Mouse (Mus musculus) kidney, postnatal 0 days (tissue): ENCODE measurements around the gene Pold3. TPM values are rescaled to one million over a fixed set of nuclear protein-coding genes. Genes with fewer than 3 reads are reported as not detected.

Source experiments
- ATAC-seq: fragments of 200-750 bp; cut with Nextera tagmentation; replicated peaks from 2 replicates; pipeline ENCODE4 v1.8.0; 2017; ENCODE audit warnings: low read depth, moderate number of reproducible peaks, moderate TSS enrichment, moderate library complexity; ENCODE audit not compliant: low FRiP score
- DNase-seq: peaks from one replicate; pipeline ENCODE4 v3.0.0-alpha.2; 2016; ENCODE audit warnings: low spot score
- H3K27ac ChIP-seq: fragments of 300-500 bp; sonication (generic); 2 replicates; pipeline ENCODE4 v1.5.1; 2014; ENCODE audit warnings: mild to moderate bottlenecking
- H3K27me3 ChIP-seq: fragments of 300-500 bp; sonication (generic); 2 replicates; pipeline ENCODE4 v1.6.1; 2014; ENCODE audit warnings: low read length, mixed read lengths; ENCODE audit not compliant: insufficient read depth
- H3K36me3 ChIP-seq: fragments of 300-500 bp; sonication (generic); 2 replicates; pipeline ENCODE4 v1.6.1; 2014; ENCODE audit warnings: low read length, mixed read lengths; ENCODE audit not compliant: insufficient read depth
- H3K4me1 ChIP-seq: fragments of 300-500 bp; sonication (generic); replicated peaks from 2 replicates; pipeline ENCODE4 v1.6.1; 2014; ENCODE audit warnings: antibody characterized with exemption, low read length, mixed read lengths; ENCODE audit not compliant: insufficient read depth
- H3K4me2 ChIP-seq: fragments of 300-500 bp; sonication (generic); 2 replicates; pipeline ENCODE4 v1.6.1; 2014; ENCODE audit warnings: mild to moderate bottlenecking, low read length, moderate library complexity, mixed read lengths
- H3K4me3 ChIP-seq: fragments of 300-500 bp; sonication (generic); replicated peaks from 2 replicates; pipeline ENCODE4 v1.5.1; 2014; ENCODE audit warnings: low read depth, low read length
- H3K9ac ChIP-seq: fragments of 300-500 bp; sonication (generic); 2 replicates; pipeline ENCODE4 v1.6.1; 2014; ENCODE audit warnings: low read depth, low read length
- H3K9me3 ChIP-seq: fragments of 300-500 bp; sonication (generic); replicated peaks from 2 replicates; pipeline ENCODE4 v1.6.1; 2016; ENCODE audit warnings: low read length, inconsistent platforms, mixed read lengths
- CTCF ChIP-seq: IDR thresholded peaks from 2 replicates; pipeline ENCODE4 v1.5.1; 2016; ENCODE audit warnings: antibody characterized with exemption, low read depth, mild to moderate bottlenecking, moderate library complexity
- WGBS: fragments of 180-500 bp; shearing (Covaris S2); extraction: QIAGEN DNeasy Blood & Tissue Kit; methylation state at CpG from one replicate; pipeline ENCODE4 v1.1.7; 2014; 5-methylcytosine and 5-hydroxymethylcytosine counted together
- polyA plus RNA-seq: library from polyadenylated mRNA; unstranded; fragments of >200 nt; fragmentation: Nextera tagmentation; extraction: Ambion mirVana; gene quantifications from 2 replicates; pipeline ENCODE4 v1.2.1, GENCODE M21; 2015

Pold3 gene
- polyA plus RNA-seq, 1 experiment from 2014 or later, result 34.8 TPM

DNA sequence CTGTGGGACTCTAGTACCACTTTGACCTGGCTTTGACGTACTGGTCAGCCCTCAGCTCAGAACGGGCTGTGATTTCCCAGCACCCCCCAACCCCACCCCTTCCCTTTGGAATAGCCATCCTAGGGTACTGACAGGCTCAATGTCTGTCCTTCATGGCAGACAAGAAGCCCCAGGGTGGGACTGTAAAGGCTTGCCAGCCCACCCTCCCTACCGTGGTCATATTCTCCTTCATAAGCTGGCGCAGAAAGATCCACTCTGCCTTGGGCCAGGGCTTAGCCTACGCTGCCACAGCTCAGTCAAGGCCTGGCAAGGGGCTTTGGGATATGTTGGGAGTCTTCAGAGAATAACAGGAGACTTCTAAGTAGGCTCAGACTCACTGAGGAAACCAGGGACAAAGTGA, 78.3 kb downstream of the Pold3 start:
- Histone ChIP-seq H3K9me3 (no peaks in the 10 kb centered on the region), H3K27me3 (no peaks in the 10 kb centered on the region), H3K36me3 (no peaks in the 10 kb centered on the region), H3K4me3 (no peak overlapping the region), H3K4me1 (peaks cover 14% of the 10 kb centered on the region; the same call in 1 of the 2 replicates), H3K27ac (no peak overlapping the region), H3K9ac (no peak overlapping the region), H3K4me2 (no peak overlapping the region)
- no peak for TF ChIP-seq CTCF
- 86% methylated on average over 5 of the region's 5 CpGs for WGBS
- no peak for DNase-seq
- ATAC-seq, result no peak

GRCm38 (mm10) chr7:100042120-100042519, 79.2 kb downstream of the Pold3 start:
- TF ChIP-seq CTCF, result no peak
- ATAC-seq, result peak; percentile 66

DNA sequence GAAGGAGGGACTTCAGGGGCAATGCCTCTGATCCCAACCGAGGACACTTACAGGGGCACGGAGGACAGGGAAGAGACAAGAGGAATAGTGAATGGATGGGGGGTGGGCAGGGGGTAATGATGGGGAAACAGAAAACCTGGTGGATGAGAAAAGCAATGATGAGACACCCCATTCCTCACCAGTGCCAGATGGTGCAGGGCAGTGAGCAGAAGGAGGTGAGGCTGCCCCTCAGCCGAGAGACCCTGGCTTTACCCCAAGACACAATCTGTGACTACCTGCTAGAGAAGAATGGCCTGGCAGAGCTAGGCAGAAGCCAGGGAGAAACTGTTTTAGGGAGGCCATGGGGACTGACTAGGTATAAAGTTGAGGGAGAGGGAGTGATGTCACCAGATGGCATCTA, 84.9 kb downstream of the Pold3 start:
- no peak overlapping the region for H3K9ac ChIP-seq
- H3K27ac ChIP-seq, result no peak overlapping the region
- H3K4me1 ChIP-seq, result 0 out of 2 replicates have a peak, but pooled peaks cover 7% of the 10 kb centered on the region
- TF ChIP-seq CTCF, result no peak
- ATAC-seq, result no peak
- 59% methylated on average over 3 of the region's 3 CpGs for WGBS
- no peak for DNase-seq
- H3K36me3 ChIP-seq, result no peaks in the 10 kb centered on the region
- H3K27me3 ChIP-seq, result no peaks in the 10 kb centered on the region
- no peak overlapping the region for H3K4me2 ChIP-seq
- no peaks in the 10 kb centered on the region for H3K9me3 ChIP-seq
- no peak overlapping the region for H3K4me3 ChIP-seq

More at GRCm38 (mm10) chr7:100042120-100042519, 79.2 kb downstream of the Pold3 start:
- peaks cover 14% of the 10 kb centered on the region; the same call in 1 of the 2 replicates for H3K4me1 ChIP-seq
- no peak overlapping the region for H3K27ac ChIP-seq
- H3K27me3 ChIP-seq, result no peaks in the 10 kb centered on the region
- H3K4me3 ChIP-seq, result no peak overlapping the region
- DNase-seq, result no peak
- WGBS, result 13% methylated on average over 31 of the region's 31 CpGs
- no peak overlapping the region for H3K9ac ChIP-seq
- no peaks in the 10 kb centered on the region for H3K36me3 ChIP-seq
- H3K9me3 ChIP-seq, result no peaks in the 10 kb centered on the region
- 0 out of 2 replicates have a peak overlapping the region, but pooled peaks have one; percentile 4 for H3K4me2 ChIP-seq

DNA sequence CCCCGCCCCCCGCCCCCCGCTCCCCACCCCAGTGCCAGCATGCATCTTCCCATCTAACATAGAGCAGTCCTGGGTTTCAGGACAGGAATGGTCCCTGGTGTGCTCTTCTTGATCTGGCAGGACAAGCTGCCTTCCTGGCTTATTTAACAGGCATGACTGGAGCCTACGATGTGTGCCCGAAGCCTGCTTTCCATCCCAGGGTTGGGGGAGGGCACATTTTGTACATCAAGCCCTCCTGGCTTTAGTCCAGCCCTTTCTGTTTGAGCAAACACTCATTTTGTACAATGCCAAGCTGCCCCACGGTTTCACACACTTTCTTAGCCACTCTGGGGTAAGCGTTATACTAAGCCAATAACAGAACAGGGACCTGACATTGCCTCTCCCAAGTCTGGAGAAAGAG, 85.3 kb downstream of the Pold3 start:
- Histone ChIP-seq H3K9me3 (no peaks in the 10 kb centered on the region), H3K4me3 (no peak overlapping the region), H3K27ac (no peak overlapping the region), H3K4me1 (0 out of 2 replicates have a peak, but pooled peaks cover 7% of the 10 kb centered on the region), H3K9ac (no peak overlapping the region), H3K27me3 (no peaks in the 10 kb centered on the region), H3K36me3 (no peaks in the 10 kb centered on the region), H3K4me2 (no peak overlapping the region)
- ATAC-seq, result no peak
- peak; percentile 25 for DNase-seq
- TF ChIP-seq CTCF, result no peak
- WGBS, result 70% methylated on average over 7 of the region's 7 CpGs

- ATAC-seq, result no peak; the same call in 1 of the 2 replicates
- no peak for DNase-seq
- Histone ChIP-seq H3K36me3 (no peaks in the 10 kb centered on the region), H3K4me2 (no peak overlapping the region), H3K27me3 (no peaks in the 10 kb centered on the region), H3K9me3 (no peaks in the 10 kb centered on the region), H3K4me1 (0 out of 2 replicates have a peak, but pooled peaks cover 7% of the 10 kb centered on the region), H3K4me3 (no peak overlapping the region), H3K9ac (peak overlapping the region; percentile 18; the same call in 1 of the 2 replicates), H3K27ac (no peak overlapping the region)
- TF ChIP-seq CTCF, result no peak
- 48% methylated on average over 11 of the region's 11 CpGs for WGBS
These were observed 86.4 kb downstream of the Pold3 start for GRCm38 (mm10) chr7:100034815-100035463.

DNA sequence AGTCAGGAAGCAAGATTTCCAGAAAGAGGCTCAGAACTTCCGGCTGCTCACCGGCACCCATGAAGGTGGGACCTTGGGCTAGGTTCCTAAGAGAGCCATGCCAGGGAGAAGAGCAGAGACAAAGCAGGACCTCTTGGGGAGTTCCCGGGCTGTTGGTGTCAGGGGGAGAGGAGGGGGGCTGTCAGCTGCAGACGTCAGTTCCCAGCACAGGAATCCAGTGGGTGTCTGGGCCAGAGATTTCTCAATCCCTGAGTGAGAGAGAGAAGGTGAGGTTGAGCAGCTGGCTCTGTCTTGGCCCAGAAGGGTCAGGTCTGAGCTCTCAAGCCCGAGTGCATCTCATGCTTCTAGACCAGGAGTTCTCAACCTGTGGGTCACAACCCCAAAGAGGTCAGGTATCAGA, 87.7 kb downstream of the Pold3 start:
- H3K9ac ChIP-seq, result no peak overlapping the region
- no peak for ATAC-seq
- no peak for DNase-seq
- H3K27me3 ChIP-seq, result no peaks in the 10 kb centered on the region
- no peak overlapping the region for H3K27ac ChIP-seq
- no peak overlapping the region for H3K4me3 ChIP-seq
- no peak for TF ChIP-seq CTCF
- H3K4me2 ChIP-seq, result no peak overlapping the region
- 0 out of 2 replicates have a peak, but pooled peaks cover 7% of the 10 kb centered on the region for H3K4me1 ChIP-seq
- no peaks in the 10 kb centered on the region for H3K36me3 ChIP-seq
- no peaks in the 10 kb centered on the region for H3K9me3 ChIP-seq
- 55% methylated on average over 5 of the region's 5 CpGs for WGBS

Other genes with a start within 250 kb of the Pold3 start
- gene Rnf169, start 141.1 kb downstream of the Pold3 start, polyA plus RNA-seq, result 4.4 and 5.0 TPM in 2 replicates
- 0.22 and 0.32 TPM in 2 replicates for gene Chrdl2, start 115.4 kb downstream of the Pold3 start, polyA plus RNA-seq
- 19.7 and 20.1 TPM in 2 replicates for gene Lipt2, start 37.7 kb upstream of the Pold3 start, polyA plus RNA-seq
- 2.3 and 2.6 TPM in 2 replicates for gene Kcne3, start 54.9 kb upstream of the Pold3 start, polyA plus RNA-seq
- gene Pgm2l1, start 105.8 kb upstream of the Pold3 start, polyA plus RNA-seq, result 2.4 and 2.5 TPM in 2 replicates
- 2.2 and 2.7 TPM in 2 replicates for gene P4ha3, start 164.0 kb upstream of the Pold3 start, polyA plus RNA-seq